Mouse (Mus musculus) neural tube, embryonic 13.5 days (tissue): ENCODE measurements at regions not wholly inside any gene's neighbourhood (a gene's known extent, or its start where the extent isn't known, plus 50 kb on each side); places are given as distances from the start of the nearest gene placed in this dataset.

Experiments
- ATAC-seq: fragments of 200-750 bp; cut with Nextera tagmentation; 2 replicates; pipeline ENCODE4 v1.8.0; 2017; ENCODE audit warnings: low read depth, mild to moderate bottlenecking, moderate TSS enrichment, moderate library complexity
- H3K27ac ChIP-seq: fragments of 300-500 bp; sonication (generic); replicated peaks from 2 replicates; pipeline ENCODE4 v1.5.1; 2015; ENCODE audit warnings: moderate library complexity, mild to moderate bottlenecking, inconsistent platforms
- H3K27me3 ChIP-seq: fragments of 300-500 bp; sonication (generic); 2 replicates; pipeline ENCODE4 v1.6.1; 2015; ENCODE audit warnings: mild to moderate bottlenecking, inconsistent platforms
- H3K36me3 ChIP-seq: fragments of 300-500 bp; sonication (generic); 2 replicates; pipeline ENCODE4 v1.6.1; 2015; ENCODE audit warnings: mild to moderate bottlenecking, inconsistent platforms
- H3K4me1 ChIP-seq: fragments of 300-500 bp; sonication (generic); replicated peaks from 2 replicates; pipeline ENCODE4 v1.6.1; 2015; ENCODE audit warnings: inconsistent platforms
- H3K4me2 ChIP-seq: fragments of 300-500 bp; sonication (generic); 2 replicates; pipeline ENCODE4 v1.6.1; 2015; ENCODE audit warnings: inconsistent platforms, mild to moderate bottlenecking, moderate library complexity
- H3K4me3 ChIP-seq: fragments of 300-500 bp; sonication (generic); 2 replicates; pipeline ENCODE4 v1.5.1; 2015; ENCODE audit warnings: mild to moderate bottlenecking, inconsistent platforms
- H3K9ac ChIP-seq: fragments of 300-500 bp; sonication (generic); 2 replicates; pipeline ENCODE4 v1.6.1; 2015; ENCODE audit warnings: moderate library complexity, mild to moderate bottlenecking, inconsistent platforms
- H3K9me3 ChIP-seq: fragments of 300-500 bp; sonication (generic); 2 replicates; pipeline ENCODE4 v1.6.1; 2016; ENCODE audit warnings: inconsistent platforms
- WGBS: fragments of 180-500 bp; shearing (Covaris S2); methylation state at CpG from one replicate; pipeline ENCODE4 v1.1.7; 2015; 5-methylcytosine and 5-hydroxymethylcytosine counted together

DNA sequence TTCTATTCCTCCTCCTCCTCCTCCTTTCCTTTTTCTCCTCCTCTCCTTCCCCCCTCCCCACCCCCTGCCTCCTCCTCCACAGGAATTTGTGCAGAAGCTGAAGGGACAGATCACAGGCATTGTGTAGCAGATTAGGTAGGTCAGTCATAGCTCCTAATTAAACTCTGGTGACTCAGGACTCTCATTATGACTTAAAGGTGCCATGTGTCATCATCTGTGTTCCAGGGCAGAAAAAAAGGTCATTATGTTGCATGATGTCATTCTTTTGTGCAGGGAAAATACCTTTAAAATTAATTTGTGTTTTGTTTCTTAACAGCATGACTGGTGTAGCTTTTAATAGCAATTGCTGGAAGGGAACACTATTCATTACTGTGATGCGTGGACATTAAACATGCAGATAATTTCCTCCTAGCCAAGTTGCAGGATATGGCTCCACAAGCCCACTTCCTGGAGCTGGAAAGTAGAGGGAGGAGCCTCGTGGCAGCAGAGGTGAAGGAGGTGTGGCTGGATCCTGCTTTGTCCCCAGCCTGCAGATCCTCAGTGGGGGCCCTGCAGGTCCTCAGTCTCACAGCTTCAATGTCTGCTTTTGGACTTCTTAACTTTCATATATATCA is 62.4 kb upstream of the Jazf1 start:
- no peak for ATAC-seq
- no peaks in the 10 kb centered on the region for H3K9me3 ChIP-seq
- no peaks in the 10 kb centered on the region for H3K4me1 ChIP-seq
- no peak overlapping the region for H3K4me3 ChIP-seq
- H3K9ac ChIP-seq: no peak overlapping the region
- no peaks in the 10 kb centered on the region for H3K27me3 ChIP-seq
- H3K36me3 ChIP-seq: no peaks in the 10 kb centered on the region
- no peak overlapping the region for H3K27ac ChIP-seq
- 21% methylated on average over 2 of the region's 2 CpGs for WGBS
- H3K4me2 ChIP-seq: no peak overlapping the region

DNA sequence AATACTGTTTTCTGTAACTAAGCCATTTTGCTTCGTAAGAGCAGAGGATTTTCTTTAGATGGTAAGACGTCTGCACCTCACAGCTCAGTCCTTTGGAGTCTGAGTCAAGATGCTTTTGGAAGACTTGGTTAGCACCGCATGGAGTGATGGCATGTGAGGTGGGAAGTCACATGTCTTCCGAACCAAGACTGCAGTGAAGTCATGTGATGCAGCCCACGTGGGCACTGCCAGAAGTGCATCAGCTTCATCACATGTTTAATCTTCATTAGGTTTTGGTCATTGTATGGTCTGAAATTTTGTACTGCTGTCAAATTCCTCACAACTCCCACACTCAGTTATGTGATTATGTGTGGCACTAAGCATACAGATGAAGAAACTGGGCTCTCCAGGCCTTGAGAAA is 58.3 kb upstream of the Jazf1 start:
- Histone ChIP-seq H3K4me2 (no peak overlapping the region), H3K27ac (no peak overlapping the region), H3K36me3 (no peaks in the 10 kb centered on the region), H3K4me1 (no peaks in the 10 kb centered on the region), H3K9ac (no peak overlapping the region), H3K9me3 (no peaks in the 10 kb centered on the region), H3K27me3 (no peaks in the 10 kb centered on the region), H3K4me3 (no peak overlapping the region)
- no peak for ATAC-seq
- WGBS: 81% methylated on average over 5 of the region's 5 CpGs

DNA sequence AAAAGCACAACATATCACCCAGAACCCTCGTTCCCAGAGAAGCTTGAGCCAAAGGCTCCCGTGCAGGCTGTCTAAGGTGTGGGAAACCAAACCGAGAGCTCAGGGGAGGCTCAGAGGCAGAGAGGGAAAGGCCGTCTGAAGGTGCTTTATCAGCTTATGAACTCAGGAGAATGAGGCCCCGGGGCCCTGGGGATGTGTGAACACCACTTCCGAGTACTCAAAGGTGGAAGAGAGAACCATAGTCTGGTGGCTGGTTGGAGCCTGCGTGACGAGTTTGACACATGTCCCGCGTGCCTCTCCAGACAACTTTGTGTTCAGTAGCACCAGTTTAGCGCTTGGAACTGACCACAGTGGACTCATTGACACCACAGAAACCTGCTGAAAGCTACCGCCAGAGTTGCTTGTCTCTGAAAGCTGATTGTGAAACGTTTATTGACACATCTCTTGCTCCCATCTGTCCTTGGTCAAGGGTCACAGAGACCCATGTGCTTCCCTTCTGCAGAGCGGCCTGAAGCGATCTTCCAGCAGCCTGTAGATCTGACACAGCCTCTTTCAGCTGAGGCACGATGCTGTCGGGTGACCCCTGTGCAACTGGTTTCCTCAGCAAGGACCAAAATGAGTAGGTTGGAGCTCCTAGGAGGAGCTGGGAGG is 56.5 kb upstream of the Jazf1 start:
- Histone ChIP-seq H3K27me3 (no peaks in the 10 kb centered on the region), H3K4me1 (no peaks in the 10 kb centered on the region), H3K4me2 (no peak overlapping the region)

DNA sequence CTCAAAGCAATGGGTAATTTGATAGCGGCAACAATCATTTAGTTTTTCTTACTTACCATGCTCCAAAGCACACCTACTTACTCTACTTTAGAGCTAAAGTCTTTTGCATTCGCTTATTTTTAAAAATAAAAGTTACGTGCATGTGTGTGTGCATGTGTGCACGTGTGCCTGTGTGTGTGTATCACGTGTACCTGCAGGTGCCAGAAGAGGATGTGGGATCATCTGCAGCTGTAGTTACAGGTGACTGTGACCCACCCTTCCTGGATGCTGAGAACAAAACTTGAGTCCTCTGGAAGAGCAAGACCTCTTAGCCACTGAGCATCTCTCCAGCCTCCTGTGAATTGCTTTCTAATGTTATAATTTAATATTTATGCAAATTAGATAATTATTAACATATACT is 52.0 kb upstream of the Jazf1 start:
- Histone ChIP-seq H3K27ac (no peak overlapping the region), H3K9me3 (no peaks in the 10 kb centered on the region), H3K27me3 (no peaks in the 10 kb centered on the region), H3K9ac (no peak overlapping the region), H3K4me3 (no peak overlapping the region), H3K4me1 (no peaks in the 10 kb centered on the region), H3K36me3 (no peaks in the 10 kb centered on the region), H3K4me2 (no peak overlapping the region)
- no peak for ATAC-seq
- WGBS: 92% methylated on average over 5 of the region's 5 CpGs

More for the DNA sequence above, 56.5 kb upstream of the Jazf1 start:
- H3K36me3 ChIP-seq: no peaks in the 10 kb centered on the region
- no peak overlapping the region for H3K9ac ChIP-seq
- H3K27ac ChIP-seq: no peak overlapping the region
- WGBS: 84% methylated on average over 17 of the region's 17 CpGs
- ATAC-seq: no peak
- no peak overlapping the region for H3K4me3 ChIP-seq
- no peaks in the 10 kb centered on the region for H3K9me3 ChIP-seq
